Mouse (Mus musculus) heart, postnatal 14 days (tissue): ENCODE results near the gene Cotl1. TPM values are rescaled to one million over a fixed set of nuclear protein-coding genes. Genes with fewer than 3 reads are reported as not detected.

Experiments
- DNase-seq, 2 experiments: peaks; one replicate each; pipeline ENCODE4 v3.0.0; 2021 to 2022
- intact Hi-C: fragments of 180-260 bp; cut with DNase I; formaldehyde crosslinking; loops from one replicate; pipeline ENCODE4 v1.15.1; 2025
- total RNA-seq, 2 experiments: library from RNA; stranded (reverse); gene quantifications; 2 replicates each; pipeline ENCODE4 v1.2.3; 2021

Cotl1 gene
- total RNA-seq, 2 experiments from 2014 or later: 26.1 to 29.3 TPM

GRCm38 (mm10) chr8:119839419-119840021 lies 824 bp downstream of the Cotl1 start:
- DNase-seq: no peak
- intact Hi-C loops: no loop called here

- no peak for DNase-seq
- intact Hi-C loops: no loop called here
These were observed 1.4 kb downstream of the Cotl1 start for GRCm38 (mm10) chr8:119838983-119839340.

- intact Hi-C loops: no loop called here
- no peak for DNase-seq
These were observed 2.0 kb downstream of the Cotl1 start for GRCm38 (mm10) chr8:119838100-119838982.

GRCm38 (mm10) chr8:119837553-119838071 lies 2.7 kb downstream of the Cotl1 start:
- peak in 1 of 2 experiments; percentile 22 for DNase-seq
- intact Hi-C loops: no loop called here

- no peak for DNase-seq
- intact Hi-C loops: no loop called here
These were observed 3.5 kb downstream of the Cotl1 start for GRCm38 (mm10) chr8:119836831-119837230.

- intact Hi-C loops: no loop called here
- DNase-seq: no peak
These were observed 5.1 kb downstream of the Cotl1 start for GRCm38 (mm10) chr8:119835270-119835669.

- intact Hi-C loops: no loop called here
- DNase-seq: no peak
These were observed 5.7 kb downstream of the Cotl1 start for GRCm38 (mm10) chr8:119834676-119835075.

GRCm38 (mm10) chr8:119832931-119833330 lies 7.4 kb downstream of the Cotl1 start:
- intact Hi-C loops: no loop called here
- no peak for DNase-seq

- intact Hi-C loops: no loop called here
- no peak for DNase-seq
These were observed 8.2 kb downstream of the Cotl1 start for GRCm38 (mm10) chr8:119832101-119832617.

GRCm38 (mm10) chr8:119831336-119831995 lies 8.9 kb downstream of the Cotl1 start:
- intact Hi-C loops: no loop called here
- peak; percentile 75 to 81 for DNase-seq

- intact Hi-C loops: no loop called here
- DNase-seq: no peak
These were observed 9.8 kb downstream of the Cotl1 start for GRCm38 (mm10) chr8:119830589-119830988.

- intact Hi-C loops: no loop called here
- DNase-seq: no peak
These were observed 10.3 kb downstream of the Cotl1 start for GRCm38 (mm10) chr8:119829870-119830580.

- intact Hi-C loops: no loop called here
- DNase-seq: no peak
These were observed 10.9 kb downstream of the Cotl1 start for GRCm38 (mm10) chr8:119829420-119829819.

- intact Hi-C loops: no loop called here
- no peak for DNase-seq
These were observed 11.3 kb downstream of the Cotl1 start for GRCm38 (mm10) chr8:119829015-119829414.

- DNase-seq: no peak
- intact Hi-C loops: no loop called here
These were observed 12.6 kb downstream of the Cotl1 start for GRCm38 (mm10) chr8:119827721-119828153.

- no peak for DNase-seq
- intact Hi-C loops: no loop called here
These were observed 13.4 kb downstream of the Cotl1 start for GRCm38 (mm10) chr8:119826982-119827381.

- no peak for DNase-seq
- intact Hi-C loops: loop anchor here (2.0 kb wide), 1 partner anchor 27 kb away; no protein-coding TSS in a partner anchor
These were observed 14.2 kb downstream of the Cotl1 start for GRCm38 (mm10) chr8:119825950-119826730.

GRCm38 (mm10) chr8:119824809-119825273 lies 15.5 kb downstream of the Cotl1 start:
- DNase-seq: peak; percentile 28 to 43

GRCm38 (mm10) chr8:119824100-119824499 lies 16.2 kb downstream of the Cotl1 start:
- DNase-seq: peak; percentile 59 to 75
- intact Hi-C loops: loop anchor here (2.0 kb wide), 1 partner anchor 25 kb away; no protein-coding TSS in a partner anchor

More at GRCm38 (mm10) chr8:119824809-119825273, 15.5 kb downstream of the Cotl1 start:
- intact Hi-C loops: loop anchor here (2.0 kb wide), 1 partner anchor 26 kb away; no protein-coding TSS in a partner anchor
